Mouse (Mus musculus): ENCODE measurements around the gene Dnah2.

Gene Dnah2

DNA sequence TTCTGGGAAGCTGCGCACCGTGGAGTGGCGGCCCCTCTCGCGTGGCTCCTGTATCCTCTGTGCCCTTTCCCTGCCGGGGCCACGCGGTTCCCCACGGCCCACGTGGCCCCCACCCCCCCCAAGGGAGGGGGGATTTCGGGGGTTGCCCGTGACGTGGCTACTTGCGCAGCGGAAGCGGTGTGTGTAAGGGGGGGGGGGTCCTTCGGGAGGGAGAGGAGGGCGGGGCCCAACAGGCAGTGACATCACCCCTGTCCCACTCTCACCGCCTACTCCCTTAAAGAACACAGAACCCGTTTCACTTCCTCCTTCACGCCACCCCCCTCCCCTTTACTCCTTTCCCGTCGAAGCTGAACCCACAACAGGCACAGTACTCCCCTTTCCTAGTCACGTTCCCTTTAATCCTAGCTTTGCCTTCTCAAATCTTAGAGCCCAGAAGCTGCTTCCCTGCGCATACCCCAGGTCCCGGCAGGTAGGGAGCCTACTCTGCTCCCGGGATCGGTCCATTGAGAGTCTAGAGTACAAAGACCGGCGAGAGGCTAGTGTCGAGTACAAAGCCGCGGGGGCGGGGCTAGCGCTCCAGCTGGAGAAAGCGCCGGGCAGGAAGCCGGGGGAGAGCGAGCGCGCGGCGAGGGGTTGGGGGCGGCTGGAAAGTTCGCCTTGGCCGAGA, 139.4 kb downstream of the Dnah2 start:
- DNase-seq (ENCODE audit: inconsistent age in 2 of 2, low spot score in 1 of 2), result peak; percentile 88 to 97

DNA sequence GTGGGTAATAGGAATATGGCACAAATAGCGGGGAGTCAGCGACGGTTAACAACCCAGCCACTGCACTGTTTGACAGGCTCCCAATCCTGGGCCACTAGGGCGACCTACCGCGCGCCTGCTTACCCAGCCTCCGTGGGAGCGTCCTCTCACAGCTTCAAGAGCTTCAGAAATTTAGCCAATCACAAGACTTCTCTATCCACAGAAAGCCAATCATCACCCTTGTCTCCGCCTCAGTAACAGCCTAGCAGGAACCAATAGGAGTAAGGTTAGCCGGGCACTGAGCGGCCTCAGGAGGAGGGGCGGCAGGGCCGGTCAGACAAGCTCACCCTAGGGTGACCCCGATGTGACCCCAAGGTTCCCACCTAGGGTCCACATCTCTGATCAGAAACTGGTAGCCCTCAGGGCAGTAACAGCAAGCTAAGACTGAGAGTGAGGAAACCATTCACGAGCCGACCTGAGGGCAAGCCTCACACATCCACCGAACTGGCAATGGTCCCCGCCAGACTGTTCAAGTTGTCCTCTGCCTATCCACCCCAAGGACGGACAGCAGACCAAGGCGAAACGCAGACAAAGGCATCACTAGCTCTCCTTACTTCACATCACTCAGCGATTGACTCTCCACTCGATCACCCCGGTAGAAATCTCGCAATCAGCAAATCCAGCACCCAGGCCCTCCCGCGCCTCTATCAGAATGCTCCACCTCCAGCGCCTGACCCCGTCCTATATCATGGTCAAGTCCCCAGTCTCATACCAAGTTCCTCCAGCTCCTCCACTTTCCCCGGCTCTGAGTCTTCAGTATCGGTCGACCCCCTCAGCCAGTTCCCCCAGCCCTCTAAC, 140.2 kb downstream of the Dnah2 start:
- peak; percentile 89 to 96 for DNase-seq (ENCODE audit: inconsistent age in 2 of 2, low spot score in 1 of 2)

DNA sequence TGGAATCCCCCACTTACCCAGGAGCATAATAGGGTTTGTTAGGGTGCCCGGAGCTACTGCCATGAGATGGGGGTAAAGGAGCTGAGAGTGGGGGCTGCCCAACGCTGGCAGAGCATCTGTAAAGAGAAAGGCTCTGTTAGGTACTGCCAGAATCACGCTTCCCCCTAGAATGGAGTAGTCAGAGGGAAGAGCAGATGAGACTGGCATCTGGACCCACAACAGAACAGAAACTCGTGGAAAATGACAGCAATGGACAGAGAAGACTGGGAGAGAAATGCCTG, 141.2 kb downstream of the Dnah2 start:
- DNase-seq (ENCODE audit: inconsistent age in 2 of 2, low spot score in 1 of 2), result peak in 1 of 2 experiments; percentile 41

DNA sequence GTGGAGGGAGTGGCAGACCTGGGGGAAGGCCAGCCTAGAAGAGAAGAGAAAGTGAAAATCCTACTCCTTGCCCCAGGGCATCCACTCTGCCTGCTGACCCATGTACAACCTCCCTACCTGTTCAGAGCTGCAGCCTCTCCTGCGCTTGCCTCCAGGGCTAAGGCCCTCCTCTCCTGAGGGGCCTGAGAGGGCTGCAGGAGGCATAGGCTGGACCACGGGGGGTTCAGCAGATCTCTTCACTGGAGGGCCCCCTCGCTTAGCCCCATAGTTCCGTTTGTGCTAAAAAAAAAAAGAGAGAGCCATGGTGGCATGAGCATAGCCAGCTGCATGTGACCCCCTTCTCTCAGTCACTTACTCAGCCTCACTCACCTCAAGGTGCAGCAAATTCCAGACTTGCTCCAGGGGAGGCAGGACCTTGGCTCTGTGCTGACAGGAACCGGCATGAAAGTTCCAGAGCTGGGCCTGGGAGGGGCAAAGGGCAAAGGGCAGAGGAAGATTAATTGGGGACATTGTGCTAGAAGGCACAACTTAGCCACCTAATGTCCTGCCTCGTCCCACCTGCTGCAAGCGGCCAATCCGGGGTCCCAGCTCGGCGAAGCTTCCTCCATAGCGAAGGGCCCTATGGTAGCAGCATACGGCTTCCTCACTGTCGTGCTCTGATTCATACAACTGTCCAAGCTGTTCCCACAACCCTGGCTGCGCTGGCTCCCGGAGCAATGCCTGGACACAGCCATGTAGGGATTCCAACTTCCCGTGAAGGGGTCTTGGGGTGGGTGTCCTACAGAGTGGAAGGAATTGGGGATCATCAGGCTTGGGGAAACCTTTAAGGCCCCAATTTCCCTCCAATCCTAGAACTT, 141.8 kb downstream of the Dnah2 start:
- DNase-seq (ENCODE audit: inconsistent age in 2 of 2, low spot score in 1 of 2), result peak in 1 of 2 experiments; percentile 43

DNA sequence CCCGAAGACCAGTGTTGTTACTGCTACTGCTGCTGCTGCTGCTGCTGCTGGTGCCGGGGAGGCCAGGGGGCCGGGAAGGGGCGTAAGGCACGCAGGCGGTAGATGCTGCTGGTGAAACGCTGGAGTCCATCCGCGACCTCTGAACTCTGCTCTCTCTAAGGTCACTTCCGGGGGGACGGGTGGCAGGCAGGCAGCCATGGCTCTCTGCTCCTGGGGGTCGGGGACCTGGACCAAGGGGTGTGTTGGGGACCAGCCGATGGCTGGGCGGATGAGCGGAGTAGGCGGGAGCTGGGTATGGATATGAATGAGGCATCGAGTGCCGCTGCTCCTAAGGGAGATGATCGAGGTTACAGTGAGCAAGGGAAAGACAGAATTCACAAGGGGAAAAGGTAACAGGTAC, 142.6 kb downstream of the Dnah2 start:
- DNase-seq (ENCODE audit: inconsistent age in 2 of 2, low spot score in 1 of 2), result peak in 1 of 2 experiments; percentile 41

DNA sequence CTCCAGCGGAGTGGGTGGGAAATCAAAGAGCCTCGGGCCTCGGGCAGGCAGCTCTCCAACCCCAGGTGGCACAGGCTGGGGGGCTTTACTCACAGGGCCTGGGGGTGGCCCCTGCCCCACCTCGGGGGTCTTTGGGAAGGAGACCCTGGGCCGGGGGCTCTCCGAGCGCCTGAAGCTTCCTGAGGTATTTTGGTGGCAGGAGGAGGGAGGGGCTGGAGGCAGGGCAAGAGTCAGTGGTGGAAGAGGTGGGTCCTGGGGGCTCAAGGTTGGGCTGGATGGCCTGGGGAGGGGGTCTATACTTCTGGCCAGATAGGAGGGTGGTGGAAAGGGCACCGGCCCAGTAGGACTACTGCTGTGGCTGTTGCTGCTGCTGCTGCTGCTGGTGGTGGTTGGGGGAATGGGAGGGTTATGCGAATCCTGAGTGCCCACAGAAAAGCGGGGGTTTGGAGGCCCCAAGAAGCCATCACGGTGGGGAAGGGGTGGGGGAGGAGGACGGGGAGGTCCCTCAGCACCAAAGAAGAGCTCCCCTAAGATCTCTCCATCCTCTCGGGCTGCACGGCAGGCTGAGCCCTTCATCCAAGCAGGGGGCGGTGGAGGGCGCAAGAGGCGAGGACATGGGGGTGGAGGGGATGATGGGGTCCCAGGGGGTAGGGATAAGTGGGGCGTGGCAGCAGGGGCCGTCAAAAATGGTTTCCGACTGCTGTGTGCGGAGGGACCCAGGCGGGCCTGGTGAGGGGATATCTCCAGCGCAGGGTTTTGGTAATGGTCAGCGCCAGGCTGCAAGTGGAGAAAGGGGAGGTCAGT, 143.3 kb downstream of the Dnah2 start:
- no peak for DNase-seq (ENCODE audit: inconsistent age in 2 of 2, low spot score in 1 of 2)

DNA sequence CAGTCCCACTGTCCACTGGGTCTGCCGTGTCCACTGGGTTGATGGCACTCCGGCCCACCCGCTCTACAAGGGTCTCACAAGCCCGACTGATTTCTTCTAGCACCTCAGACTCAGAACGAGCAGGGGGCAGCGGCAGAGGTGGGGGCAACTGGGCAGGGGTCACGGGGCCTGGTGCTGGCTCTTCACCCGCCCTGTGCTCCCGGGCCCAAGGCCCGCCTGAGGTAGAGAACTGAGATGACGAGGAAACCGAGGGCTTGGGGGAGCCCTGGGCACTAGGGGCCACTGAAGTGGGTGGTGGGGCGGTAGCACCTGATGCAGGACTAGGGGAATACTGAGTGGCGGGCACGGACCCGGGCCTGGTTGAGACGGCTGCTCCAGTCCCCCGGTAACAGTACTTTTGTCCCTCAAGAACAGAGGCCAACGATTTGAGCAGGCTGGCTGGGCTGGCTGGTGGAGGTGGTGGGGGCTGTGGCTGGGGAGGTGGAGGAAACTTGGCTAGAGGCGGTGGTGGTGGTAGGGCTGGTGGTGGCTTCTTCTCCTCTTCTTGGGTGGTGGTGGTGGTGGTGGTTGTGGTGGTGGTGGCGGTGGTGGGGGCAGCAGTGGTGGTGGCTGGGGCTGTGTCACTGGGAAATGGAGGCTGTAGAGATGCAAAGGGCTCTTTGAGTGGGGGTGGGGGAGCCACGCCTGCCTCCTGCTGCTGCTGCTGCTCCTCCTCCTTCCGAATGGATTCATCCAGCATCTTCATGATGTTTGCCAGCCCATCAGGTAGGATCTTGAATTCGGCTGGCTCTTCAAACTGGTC, 144.1 kb downstream of the Dnah2 start:
- DNase-seq (ENCODE audit: inconsistent age in 2 of 2, low spot score in 1 of 2), result peak; percentile 20 to 42

DNA sequence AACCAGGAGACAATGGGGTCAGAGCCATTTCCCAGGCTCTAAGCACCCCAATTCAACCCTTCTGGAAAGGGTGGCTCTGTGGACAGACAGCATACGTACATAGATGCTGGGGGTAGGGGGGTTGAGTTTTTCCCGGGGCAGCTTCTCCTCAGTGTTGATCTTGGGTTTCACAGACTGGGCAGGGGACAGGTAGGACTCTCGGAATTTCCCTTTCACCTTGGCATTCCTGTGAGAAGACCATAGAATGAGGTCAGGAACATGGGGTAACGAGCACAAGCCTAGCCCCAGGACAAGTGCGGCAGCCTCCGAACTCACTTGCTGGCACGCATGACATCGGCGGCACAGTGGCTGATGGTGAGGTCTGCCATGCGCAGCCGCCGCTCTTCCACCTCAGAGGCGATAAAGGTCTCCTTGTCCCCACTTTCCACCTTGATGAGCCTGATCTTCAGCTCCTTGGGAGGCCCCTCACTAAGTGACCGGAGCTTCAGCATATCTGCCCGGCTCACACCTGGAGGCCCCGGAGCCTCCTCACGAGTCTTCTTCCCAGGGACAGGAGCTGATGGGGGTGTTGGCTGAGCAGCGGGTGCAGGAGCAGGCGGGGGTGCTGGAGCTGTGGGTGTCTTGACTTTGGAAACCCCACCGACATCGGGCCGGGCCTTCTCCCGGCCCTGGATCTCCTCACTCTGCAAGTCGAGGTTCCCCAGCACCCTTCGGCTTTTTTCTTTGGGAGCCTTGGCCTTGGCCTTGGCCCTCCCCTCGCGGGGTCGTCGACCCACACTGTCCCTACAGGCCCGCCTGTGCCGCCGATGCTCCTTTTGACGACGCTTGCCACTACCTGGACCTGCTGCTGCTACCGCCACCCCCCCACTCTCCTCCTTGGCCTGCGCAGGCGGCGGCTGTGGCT, 145.0 kb downstream of the Dnah2 start:
- DNase-seq (ENCODE audit: inconsistent age in 2 of 2, low spot score in 1 of 2), result peak; percentile 25 to 52

DNA sequence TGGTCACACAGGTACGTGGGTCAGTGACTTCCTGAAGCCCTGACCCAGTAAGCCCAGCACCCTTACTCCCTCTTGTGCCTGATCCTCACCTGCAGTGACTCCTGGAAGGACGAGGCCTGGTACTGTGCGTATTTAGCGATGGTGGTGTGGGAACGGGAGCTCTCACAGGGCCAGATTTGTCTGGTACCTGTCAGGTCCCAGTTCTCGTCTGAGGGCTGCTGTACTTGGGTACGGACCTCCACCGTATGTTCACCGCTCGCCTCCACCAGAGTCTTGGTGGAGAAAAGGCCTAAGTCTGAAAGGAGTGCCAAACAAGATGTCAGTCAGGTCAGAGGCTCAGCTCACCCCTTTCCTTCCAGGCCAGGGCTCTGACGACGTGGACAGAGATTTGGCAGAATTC, 146.9 kb downstream of the Dnah2 start:
- peak in 1 of 2 experiments; percentile 54 for DNase-seq (ENCODE audit: inconsistent age in 2 of 2, low spot score in 1 of 2)

DNA sequence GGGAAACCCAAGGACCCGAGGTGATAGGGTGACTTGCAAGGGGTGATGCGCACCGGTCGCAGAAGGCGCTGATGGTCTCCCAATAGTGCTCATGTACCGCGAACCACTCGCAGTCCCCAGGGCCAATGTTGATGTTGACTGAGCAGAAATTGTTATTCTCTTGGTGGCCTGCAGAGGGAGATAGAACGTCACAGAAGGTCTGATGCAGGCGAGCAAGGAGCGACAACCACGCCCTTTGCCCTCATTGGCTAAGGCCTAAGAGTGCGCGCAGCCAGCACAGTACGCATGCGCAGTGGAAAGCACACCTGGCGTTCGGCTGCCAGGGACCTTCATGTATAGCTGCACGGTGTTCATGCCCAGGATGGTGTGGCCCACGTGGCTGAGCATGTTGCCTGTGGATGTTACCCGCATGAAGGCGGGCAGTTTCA, 147.7 kb downstream of the Dnah2 start:
- peak; percentile 90 to 95 for DNase-seq (ENCODE audit: inconsistent age in 2 of 2, low spot score in 1 of 2)

DNA sequence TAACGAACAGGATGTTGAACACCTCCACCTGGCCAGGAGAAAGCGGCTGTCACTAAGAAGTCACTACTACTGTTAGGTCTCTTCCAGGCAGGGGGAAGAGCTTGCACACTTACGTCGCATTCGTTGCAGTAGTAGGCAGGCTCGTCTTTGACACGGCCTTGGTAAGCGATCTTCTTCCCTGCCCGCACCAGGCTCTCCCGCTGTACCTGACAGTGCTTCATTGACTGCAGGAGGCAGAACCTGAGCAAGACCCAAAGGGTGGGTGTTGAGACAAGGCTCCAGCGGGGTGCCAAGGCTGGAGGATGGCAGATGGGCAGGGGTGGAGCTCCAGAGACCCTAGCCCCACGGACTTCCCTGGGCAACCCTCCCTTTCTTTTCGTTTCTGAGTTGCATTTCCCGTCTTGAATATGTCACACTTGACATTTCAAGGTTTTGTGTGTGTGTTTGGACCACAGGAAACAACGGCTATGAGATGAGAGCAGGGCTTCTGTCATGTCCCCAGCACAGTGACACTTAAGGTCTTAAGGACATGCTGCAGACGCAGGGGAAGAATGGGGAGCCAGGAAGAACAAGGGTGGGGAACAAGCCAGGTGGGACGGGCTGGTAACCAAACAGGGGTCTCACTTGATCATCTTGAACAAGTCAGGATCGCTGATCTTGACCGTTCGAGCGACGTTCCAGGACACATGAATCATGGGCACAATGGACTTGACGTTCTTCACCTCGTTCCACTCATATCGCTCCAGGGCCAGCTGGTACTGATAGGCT, 148.6 kb downstream of the Dnah2 start:
- peak in 1 of 2 experiments; percentile 60 for DNase-seq (ENCODE audit: inconsistent age in 2 of 2, low spot score in 1 of 2)

DNA sequence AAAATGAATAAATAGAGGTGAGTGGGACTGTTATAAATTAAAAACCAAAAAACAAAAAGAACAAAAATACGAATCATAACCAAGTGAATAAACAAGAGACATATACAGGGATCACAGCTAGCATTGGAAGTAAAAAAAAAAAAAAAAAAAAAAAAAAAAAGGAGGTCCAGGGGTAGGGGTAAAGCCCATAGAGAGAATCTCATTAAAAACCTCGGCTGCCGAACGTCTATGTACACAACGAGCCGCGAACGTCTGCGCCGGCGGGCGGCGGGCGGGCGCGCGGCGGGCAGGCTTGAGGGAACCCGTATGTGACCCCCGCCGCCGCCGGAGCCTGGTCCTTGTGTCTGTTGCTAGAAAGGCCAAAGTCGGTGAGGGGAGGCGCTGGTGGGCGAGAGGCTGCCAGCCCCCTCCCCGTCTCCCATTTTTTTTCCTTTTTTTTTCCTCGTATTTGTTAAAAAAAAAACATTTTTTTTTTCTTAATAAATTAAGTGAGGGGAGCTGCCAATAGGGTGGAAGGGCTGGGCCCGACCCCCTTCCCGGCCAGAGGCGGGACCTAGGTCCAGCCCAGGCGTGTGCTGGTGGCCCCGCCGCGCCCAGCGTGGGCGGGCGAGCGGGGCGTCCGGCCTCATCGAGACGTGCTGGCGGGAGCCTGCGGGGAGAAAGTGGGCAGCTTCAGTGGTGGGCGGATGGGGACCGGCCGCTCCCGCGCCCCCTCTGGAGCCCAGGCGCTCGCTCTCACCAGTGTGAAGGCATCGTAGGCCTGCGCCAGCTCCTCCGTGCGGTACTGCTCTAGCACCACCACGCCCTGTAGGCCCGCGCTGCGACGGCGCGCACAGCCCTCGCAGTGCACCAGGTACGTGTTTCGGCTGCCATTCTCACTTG, 149.5 kb downstream of the Dnah2 start:
- peak; percentile 51 to 55 for DNase-seq (ENCODE audit: inconsistent age in 2 of 2, low spot score in 1 of 2)

DNA sequence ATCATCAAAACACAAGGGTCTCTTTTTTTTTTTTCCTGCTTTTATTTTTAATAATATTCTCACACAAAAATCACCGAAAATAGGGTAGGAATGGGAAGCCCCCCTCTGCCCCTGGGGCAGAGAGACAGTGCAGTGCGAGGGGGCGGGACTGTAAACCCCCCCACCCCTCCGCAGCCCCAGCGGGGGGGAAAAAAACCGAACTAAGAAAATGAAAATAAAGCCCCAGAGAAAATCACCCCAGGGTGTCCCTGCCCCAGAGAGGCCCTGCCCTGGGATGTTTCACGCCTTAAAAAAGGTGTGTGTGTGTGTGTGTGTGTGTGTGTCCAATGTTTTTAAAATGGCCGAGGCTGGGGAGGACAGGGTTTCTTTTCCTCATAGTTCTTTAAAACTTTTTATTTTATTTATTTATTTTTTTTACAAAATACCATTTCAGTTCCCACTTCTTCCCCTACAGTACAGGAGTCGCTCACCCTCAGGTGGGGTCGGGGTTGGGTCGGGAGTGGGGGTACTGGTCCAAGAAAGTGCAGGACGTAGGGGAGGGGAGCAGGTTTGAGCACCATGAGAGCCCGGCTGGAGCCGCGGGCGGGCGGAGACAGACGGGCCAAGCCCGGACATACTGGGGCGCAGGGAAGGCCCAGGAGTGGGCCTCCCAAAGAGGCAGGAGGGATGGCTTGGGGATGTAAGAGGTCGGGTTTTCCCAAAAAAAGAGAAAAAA, 150.3 kb downstream of the Dnah2 start:
- peak; percentile 25 to 58 for DNase-seq (ENCODE audit: inconsistent age in 2 of 2, low spot score in 1 of 2)

DNA sequence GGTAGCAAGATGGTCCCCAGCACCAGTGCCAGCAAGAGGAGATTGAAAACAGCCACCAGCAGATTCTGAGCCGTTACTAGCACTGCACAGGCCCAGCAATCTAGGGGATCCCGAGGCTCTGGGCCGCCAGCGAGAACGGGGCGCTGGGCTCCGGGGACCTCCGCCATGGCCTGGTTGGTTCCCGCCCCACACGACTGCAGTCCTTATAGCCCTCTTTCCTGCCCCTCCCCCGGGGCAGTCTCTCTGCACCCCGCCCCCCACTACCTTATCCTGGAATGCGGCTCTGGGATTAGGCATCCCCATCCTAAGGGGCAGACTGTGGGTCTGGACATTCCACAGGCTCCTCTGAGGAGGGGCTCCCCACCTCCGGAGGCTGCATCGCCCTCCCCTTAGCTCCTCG, 150.9 kb downstream of the Dnah2 start, which contains the start of gene Tmem88:
TSS of gene Tmem88 (minus strand) at position 176 of the 400 bp plus-strand sequence.
- peak; percentile 62 to 76 for DNase-seq (ENCODE audit: inconsistent age in 2 of 2, low spot score in 1 of 2)

DNA sequence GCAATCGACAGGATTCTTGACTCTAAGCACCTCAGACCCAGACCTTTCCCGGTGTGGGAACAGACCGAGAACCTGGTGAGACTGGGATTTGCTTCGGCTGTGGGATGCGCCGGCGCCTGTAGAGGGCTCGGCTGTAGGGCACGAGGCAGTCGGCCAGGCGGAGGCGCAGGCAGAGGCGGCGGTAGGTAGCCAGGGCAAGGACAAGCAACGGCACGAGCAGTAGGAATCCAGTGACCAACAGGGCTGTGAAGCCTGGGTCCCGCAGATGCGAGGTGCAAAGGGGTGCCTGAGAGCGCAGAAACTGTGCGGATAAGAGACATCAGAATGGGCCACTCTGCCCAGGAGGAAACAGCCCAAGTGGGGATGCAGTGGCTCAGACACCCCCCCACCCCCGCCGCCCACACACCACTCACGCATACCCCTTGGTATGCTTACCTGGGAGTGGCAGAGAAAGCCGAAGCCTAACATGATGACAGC, 151.3 kb downstream of the Dnah2 start:
- peak; percentile 44 to 80 for DNase-seq (ENCODE audit: inconsistent age in 2 of 2, low spot score in 1 of 2)

DNA sequence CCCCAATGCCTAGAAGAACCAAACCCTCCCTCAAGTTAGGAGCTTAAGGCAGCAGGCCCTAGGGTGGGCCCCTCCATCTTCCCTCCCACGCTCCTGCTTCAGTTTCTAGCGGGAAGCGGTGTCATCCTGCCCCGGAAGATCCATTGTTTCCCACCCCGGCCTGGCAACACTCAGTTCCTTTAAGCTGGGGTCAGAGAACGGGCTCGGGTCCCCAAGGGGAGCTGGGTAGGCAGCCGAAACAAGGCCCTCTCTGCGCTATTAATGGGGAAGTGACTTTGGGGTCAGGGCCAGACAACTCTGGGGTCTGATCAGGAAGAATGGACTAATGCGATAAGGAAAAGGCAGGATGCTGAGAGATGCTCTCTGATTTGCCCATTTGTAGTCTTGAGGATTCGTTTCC, 152.1 kb downstream of the Dnah2 start:
- peak; percentile 75 to 83 for DNase-seq (ENCODE audit: inconsistent age in 2 of 2, low spot score in 1 of 2)

All from adrenal gland, adult (tissue).